Mouse (Mus musculus) heart, adult 8-10 months (tissue): ENCODE measurements around the gene Sphk1. TPM values are rescaled to one million over a fixed set of nuclear protein-coding genes. Genes with fewer than 3 reads are reported as not detected.

Source experiments
- DNase-seq: peaks from one replicate; pipeline ENCODE4 v3.0.0; 2022; ENCODE audit warnings: low spot score
- total RNA-seq, 4 experiments: library from RNA; stranded (reverse); gene quantifications; 2 replicates each; pipeline ENCODE4 v1.2.4; 2022

Sphk1 gene
- total RNA-seq, 4 experiments from 2014 or later = 0.57 to 1.3 (median 0.98) TPM

- DNase-seq = no peak
Observed at GRCm38 (mm10) chr11:116574982-116575381, 44.3 kb downstream of the Sphk1 start.

- DNase-seq = no peak
Observed at GRCm38 (mm10) chr11:116575396-116575795, 44.7 kb downstream of the Sphk1 start.

- DNase-seq = no peak
Observed at GRCm38 (mm10) chr11:116579280-116579679, 48.6 kb downstream of the Sphk1 start.

- DNase-seq = no peak
Observed at GRCm38 (mm10) chr11:116580031-116580652, 49.4 kb downstream of the Sphk1 start.

GRCm38 (mm10) chr11:116580711-116581375 lies 50.1 kb downstream of the Sphk1 start:
- no peak for DNase-seq

- DNase-seq = peak; percentile 70
Observed at GRCm38 (mm10) chr11:116581376-116581814, 50.7 kb downstream of the Sphk1 start, which contains the start of gene Ube2o. Ube2o (minus strand) TSS chr11:116581447.

- DNase-seq = no peak
Observed at GRCm38 (mm10) chr11:116585682-116586081, 55.0 kb downstream of the Sphk1 start.

Other genes with a start within 250 kb of the Sphk1 start
- gene Galr2, start 250.0 kb upstream of the Sphk1 start, total RNA-seq = not detected
- gene Exoc7, start 223.7 kb upstream of the Sphk1 start, total RNA-seq = 10 to 100 TPM; 49.0 to 65.8 (median 54.2) TPM
- gene Foxj1, start 195.5 kb upstream of the Sphk1 start, total RNA-seq = under 1 TPM in 1 of 4 experiments, not detected in 3; 0.26 TPM
- gene Rnf157, start 117.9 kb upstream of the Sphk1 start, total RNA-seq = 10 to 100 TPM in 2 of 4 experiments, 1 to 10 TPM in 2; 7.5 to 12.5 (median 9.4) TPM
- gene Ubald2, start 96.8 kb upstream of the Sphk1 start, total RNA-seq = 10 to 100 TPM; 28.2 to 36.0 (median 32.7) TPM
- under 1 TPM in 1 of 4 experiments, not detected in 3; 0.03 TPM for gene Qrich2, start 64.7 kb upstream of the Sphk1 start, total RNA-seq
- 10 to 100 TPM; 24.5 to 29.9 (median 26.0) TPM for gene Prpsap1, start 36.7 kb upstream of the Sphk1 start, total RNA-seq
- gene Ube2o, start 50.5 kb downstream of the Sphk1 start, total RNA-seq = 10 to 100 TPM; 27.4 to 33.1 (median 29.8) TPM
- not detected for gene Aanat, start 55.5 kb downstream of the Sphk1 start, total RNA-seq
- gene Rhbdf2, start 96.1 kb downstream of the Sphk1 start, total RNA-seq = 10 to 100 TPM in 3 of 4 experiments, 1 to 10 TPM in 1; 8.7 to 12.6 (median 10.6) TPM
- 1 to 10 TPM; 1.4 to 2.0 (median 1.8) TPM for gene Prcd, start 122.6 kb downstream of the Sphk1 start, total RNA-seq
- gene Cygb, start 123.4 kb downstream of the Sphk1 start, total RNA-seq = 10 to 100 TPM; 40.6 to 64.1 (median 43.0) TPM
- not detected for gene St6galnac1, start 244.6 kb downstream of the Sphk1 start, total RNA-seq